Mouse (Mus musculus) effector memory CD4-positive, alpha-beta T cell, adult 7 months (primary cell): ENCODE measurements around the gene Ccno. TPM values are rescaled to one million over a fixed set of nuclear protein-coding genes. Genes with fewer than 3 reads are reported as not detected.

Source experiments
- polyA plus RNA-seq: library from polyadenylated mRNA; unstranded; fragments of 100-300 nt; shearing (Covaris generic); gene quantifications from one replicate; pipeline ENCODE4 v1.2.1, GENCODE M21; 2017

Ccno gene
- polyA plus RNA-seq = 1.5 TPM

DNA sequence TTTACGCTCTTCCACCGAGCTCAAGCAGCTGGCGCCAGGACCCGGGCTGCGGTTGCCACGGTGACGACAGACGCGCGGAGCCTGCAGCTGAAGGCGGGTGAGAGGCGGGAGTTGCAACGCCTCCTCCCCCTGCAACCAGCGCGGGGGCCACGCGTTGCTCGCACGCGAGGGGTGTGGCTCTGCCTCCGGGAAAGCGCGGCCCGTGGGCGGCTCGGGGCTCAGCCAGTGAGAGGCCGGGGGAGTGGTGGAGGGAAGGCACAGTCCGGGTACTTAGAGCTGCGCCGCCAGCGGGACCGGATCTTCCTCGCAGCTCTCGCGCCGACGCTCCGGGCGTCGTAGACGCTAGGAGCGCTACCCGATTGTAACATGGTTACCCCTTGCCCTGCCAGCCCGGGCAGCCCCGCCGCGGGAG, at the start of gene Ccno:
Gene Ccno, plus strand, starts transcription at position 271 of the 412 bp plus-strand sequence.

DNA sequence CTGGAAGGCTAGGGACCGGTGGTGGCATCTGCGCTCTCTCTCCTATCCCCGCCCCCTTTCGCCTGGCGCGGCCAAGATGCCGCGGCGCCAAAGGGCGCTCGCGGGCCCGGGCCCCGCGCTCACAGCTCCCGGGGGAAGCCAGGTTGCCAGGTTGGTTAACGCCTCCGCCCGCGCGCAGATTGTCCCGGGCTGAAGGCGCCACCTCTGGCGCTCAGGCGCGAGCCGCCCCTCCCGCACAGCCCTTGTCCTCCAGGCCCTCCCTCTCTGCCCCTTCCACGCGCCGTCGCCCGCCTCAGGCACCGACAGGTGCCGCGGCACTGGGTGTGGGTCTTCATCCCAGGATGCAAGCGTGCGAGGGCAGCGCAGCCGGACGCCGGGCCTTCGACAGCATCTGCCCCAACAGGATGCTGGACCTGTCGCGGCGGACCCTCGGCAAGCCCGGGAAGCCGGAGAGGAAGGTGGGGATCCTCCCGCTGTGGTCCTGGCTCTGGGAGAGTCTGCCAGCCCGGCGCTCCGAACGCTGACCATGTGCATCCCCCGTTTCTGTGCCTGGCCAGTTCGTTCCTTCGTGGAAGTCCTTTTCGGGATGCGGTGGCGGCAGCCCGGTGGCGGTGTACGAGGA, 6.0 kb downstream of the Ccno start, which contains the start of gene Mcidas:
Gene Mcidas, plus strand, starts transcription at position 315 of the 622 bp plus-strand sequence.

DNA sequence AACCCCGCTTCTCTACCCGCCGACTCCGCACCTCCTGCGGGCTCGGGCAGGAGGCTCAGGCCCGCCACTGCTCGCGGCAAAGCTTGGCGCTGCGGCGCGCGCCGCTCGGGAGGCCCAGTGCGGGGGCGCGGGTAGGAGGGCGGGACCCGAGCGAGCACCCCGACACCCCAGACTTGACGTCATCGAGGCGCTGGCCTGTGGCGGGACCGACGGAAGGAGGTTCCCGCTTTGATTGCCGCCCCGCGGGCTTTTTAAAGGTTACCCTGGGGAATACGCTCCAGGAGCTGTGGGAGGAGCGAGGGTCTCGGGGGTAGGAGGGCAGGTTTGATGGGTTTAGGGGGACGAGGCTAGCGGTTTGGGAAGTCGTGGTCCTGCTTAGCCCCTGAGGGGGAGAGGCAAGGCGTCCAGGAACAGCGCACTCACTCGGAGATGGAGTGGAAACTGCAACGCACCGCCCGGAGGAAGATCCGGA, 47.4 kb downstream of the Ccno start, which contains the start of gene Cdc20b:
Gene Cdc20b, plus strand, starts transcription at position 162 of the 472 bp plus-strand sequence.

Other genes with a start within 250 kb of the Ccno start
- not detected for gene Plpp1, start 187.0 kb upstream of the Ccno start, polyA plus RNA-seq
- gene Mtrex, start 60.4 kb upstream of the Ccno start, polyA plus RNA-seq = 65.1 TPM
- 17.4 TPM for gene Dhx29, start 60.3 kb upstream of the Ccno start, polyA plus RNA-seq
- 0.21 TPM for gene Mcidas, start 6.0 kb downstream of the Ccno start, polyA plus RNA-seq
- not detected for gene Cdc20b, start 47.3 kb downstream of the Ccno start, polyA plus RNA-seq
- gene Gpx8, start 58.6 kb downstream of the Ccno start, polyA plus RNA-seq = not detected
- 1.6 TPM for gene Gzma, start 113.2 kb downstream of the Ccno start, polyA plus RNA-seq
- 2.0 TPM for gene Esm1, start 221.9 kb downstream of the Ccno start, polyA plus RNA-seq
- gene Gzmk, start 238.1 kb downstream of the Ccno start, polyA plus RNA-seq = 22.6 TPM